Mouse (Mus musculus) heart, postnatal 10 days (tissue): Measurements from ENCODE around the gene Rbm25. TPM values are rescaled to one million over a fixed set of nuclear protein-coding genes. Genes with fewer than 3 reads are reported as not detected.

Experiments used
- DNase-seq, 2 experiments: peaks; one replicate each; pipeline ENCODE4 v3.0.0; 2021
- intact Hi-C: fragments of 180-260 bp; cut with DNase I; formaldehyde crosslinking; loops from one replicate; pipeline ENCODE4 v1.15.1; 2025
- total RNA-seq, 2 experiments: library from RNA; stranded (reverse); gene quantifications; 2 replicates each; pipeline ENCODE4 v1.2.3; 2021

Rbm25 gene
- total RNA-seq, 2 experiments from 2014 or later: 73.9 to 79.3 TPM

- DNase-seq: no peak
- intact Hi-C loops: loop anchor here (10.0 kb wide), 1 partner anchor 315 kb away; the partner anchor contains the start of genes Acot4 and Gm49366
These were observed 88.4 kb downstream of the Rbm25 start for GRCm38 (mm10) chr12:83719431-83719830.

- DNase-seq: no peak
- intact Hi-C loops: no loop called here
These were observed 90.2 kb downstream of the Rbm25 start for GRCm38 (mm10) chr12:83721281-83721680.

- DNase-seq: no peak
- intact Hi-C loops: no loop called here
These were observed 92.0 kb downstream of the Rbm25 start for GRCm38 (mm10) chr12:83723037-83723436.

GRCm38 (mm10) chr12:83726510-83727308, 95.7 kb downstream of the Rbm25 start:
- intact Hi-C loops: no loop called here
- DNase-seq: no peak

GRCm38 (mm10) chr12:83732225-83732624, 101.2 kb downstream of the Rbm25 start:
- intact Hi-C loops: no loop called here
- DNase-seq: no peak

Other genes with a start within 250 kb of the Rbm25 start
- 10 to 100 TPM; 17.3 to 18.1 TPM for gene Dpf3, start 143.5 kb upstream of the Rbm25 start, total RNA-seq
- 10 to 100 TPM; 18.6 to 19.5 TPM for gene Dcaf4, start 110.8 kb upstream of the Rbm25 start, total RNA-seq
- gene Zfyve1, start 34.0 kb upstream of the Rbm25 start, total RNA-seq: 10 to 100 TPM; 21.8 to 23.0 TPM
- 10 to 100 TPM; 35.0 to 44.9 TPM for gene Psen1, start 56.9 kb downstream of the Rbm25 start, total RNA-seq
- gene Papln, start 132.4 kb downstream of the Rbm25 start, total RNA-seq: 10 to 100 TPM; 28.6 to 28.8 TPM